Mouse (Mus musculus) left cerebral cortex, postnatal 4 days (tissue): ENCODE results near the gene Sh3gl3. TPM values are rescaled to one million over a fixed set of nuclear protein-coding genes. Genes with fewer than 3 reads are reported as not detected.
A peak's percentile ranks its signal among the peaks of the same experiment; 100 is the strongest.

Experiments used
- DNase-seq: peaks from one replicate; pipeline ENCODE4 v3.0.0-alpha.2; 2022
- intact Hi-C: fragments of 180-260 bp; cut with DNase I; formaldehyde crosslinking; loops from one replicate; pipeline ENCODE4 v1.15.1; 2025
- total RNA-seq, 2 experiments: library from RNA; stranded (reverse); gene quantifications; 2 replicates each; pipeline ENCODE4 v1.2.3; 2021

Sh3gl3 gene
- total RNA-seq, 2 experiments from 2014 or later: 64.2 to 67.2 TPM

DNA sequence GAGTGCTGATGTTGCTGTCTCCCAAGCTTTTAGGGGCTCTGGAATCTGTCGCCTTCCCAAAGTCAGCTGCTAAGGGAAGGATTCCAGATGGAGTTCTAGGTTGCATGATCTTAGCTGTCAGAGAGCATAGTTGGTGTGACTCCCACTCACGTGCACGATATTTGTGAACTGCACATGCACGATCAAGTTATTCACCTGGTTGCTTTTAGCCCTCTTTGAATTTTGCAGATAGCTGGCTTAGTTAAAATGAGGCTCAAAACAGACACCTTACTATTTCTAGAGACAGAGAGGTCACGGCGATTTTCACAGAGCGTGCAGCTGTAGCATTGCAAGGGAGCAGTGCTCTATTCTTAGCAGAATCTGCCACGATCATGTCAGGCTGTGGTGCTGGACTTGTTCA is 108.4 kb downstream of the Sh3gl3 start:
- DNase-seq: no peak
- intact Hi-C loops: no loop called here

DNA sequence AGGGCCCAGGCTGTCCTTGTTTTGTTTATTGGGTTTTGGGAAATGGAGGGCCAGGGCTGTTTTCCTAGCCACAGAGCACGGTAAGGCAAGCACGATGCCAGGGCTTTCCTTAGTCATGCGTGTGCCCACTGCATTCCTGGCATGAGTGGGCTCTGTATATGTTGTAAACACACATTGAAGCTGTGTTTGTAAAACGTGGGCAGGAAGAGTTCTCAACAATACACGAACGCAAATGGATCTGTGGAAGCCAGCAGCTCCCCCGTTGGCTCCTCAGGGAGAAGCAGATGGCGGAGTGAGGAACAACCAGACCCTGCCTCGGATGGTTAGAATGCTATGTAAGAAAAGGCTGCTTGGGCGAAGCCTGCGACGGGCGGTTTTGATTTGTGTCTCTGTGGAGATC is 108.8 kb downstream of the Sh3gl3 start:
- DNase-seq: no peak
- intact Hi-C loops: no loop called here

DNA sequence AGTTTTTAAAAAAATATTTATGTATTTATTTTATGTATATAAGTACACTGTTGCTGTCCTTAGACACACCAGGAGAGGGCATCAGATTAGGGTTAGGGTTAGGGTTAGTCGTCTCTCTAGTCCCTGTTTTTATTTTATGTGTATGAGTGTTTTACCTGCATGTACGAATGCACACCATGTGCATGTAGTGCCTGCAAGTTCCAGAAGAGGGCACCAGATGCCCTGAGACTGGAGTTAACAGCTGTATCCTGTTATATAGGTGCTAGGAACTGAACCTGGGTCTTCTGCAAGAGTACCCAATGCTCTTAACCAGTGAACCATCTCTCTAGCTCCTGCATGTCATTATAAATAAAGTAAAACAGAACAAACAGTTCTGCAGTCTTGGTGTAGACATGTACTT is 113.6 kb downstream of the Sh3gl3 start:
- intact Hi-C loops: no loop called here
- DNase-seq: no peak

DNA sequence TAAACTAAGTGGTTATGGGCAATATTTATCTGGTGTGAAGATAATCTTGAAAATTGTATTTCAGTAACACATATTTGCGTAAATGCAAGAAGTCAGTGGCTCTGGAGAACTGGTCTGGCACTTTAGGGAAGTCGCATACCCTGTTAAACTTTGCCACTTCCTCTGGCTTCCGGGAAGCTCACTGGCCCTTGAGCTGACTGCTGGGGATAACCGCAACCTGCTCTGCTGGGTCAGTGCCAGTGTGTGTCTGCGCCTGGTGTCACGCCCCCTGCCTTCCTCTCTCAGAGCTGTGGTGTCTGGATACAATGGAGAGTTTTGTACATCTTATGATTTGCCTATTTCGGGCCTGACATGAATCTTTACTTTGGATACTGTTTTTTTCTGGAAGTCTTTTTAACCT is 119.8 kb downstream of the Sh3gl3 start:
- peak; percentile 82 for DNase-seq
- intact Hi-C loops: no loop called here

DNA sequence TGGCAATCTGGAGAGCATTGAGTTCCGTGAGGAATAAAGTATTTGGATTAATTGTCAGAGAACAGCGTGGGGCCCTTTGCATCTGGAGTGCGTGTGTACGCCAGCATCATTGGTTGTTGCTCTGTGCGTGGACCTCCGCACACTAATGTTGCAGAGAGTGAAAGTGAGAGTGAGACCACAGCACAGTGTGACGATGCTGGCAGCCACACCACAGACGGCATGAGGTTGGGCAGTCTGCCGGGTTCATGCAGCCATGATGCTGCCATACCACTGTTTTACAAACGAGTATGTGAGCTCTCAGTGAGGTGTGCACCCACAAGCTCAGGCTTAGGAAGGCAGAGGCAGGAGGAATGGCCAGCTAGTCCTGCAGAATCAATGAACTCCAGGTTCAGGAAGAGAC is 120.4 kb downstream of the Sh3gl3 start:
- intact Hi-C loops: no loop called here
- peak; percentile 59 for DNase-seq

DNA sequence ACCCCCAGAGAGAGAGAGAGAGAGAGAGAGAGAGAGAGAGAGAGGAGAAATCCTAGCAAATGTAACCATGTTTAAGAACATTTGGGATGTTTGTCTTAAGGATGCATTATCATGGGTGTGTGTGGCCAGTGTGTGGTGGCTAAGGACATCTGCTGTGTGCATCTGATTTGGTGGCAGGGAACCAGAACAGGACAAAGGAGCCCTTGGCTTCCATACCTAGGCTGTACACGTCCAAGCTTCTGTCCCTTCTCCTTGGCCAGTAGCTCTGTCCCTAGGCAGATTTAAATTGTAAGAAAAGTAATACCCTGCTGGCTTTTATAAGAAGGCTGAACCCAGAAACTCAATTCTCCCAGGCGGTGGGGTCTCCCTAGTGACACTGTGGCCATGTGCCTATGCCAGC is 121.0 kb downstream of the Sh3gl3 start:
- no peak for DNase-seq
- intact Hi-C loops: no loop called here

DNA sequence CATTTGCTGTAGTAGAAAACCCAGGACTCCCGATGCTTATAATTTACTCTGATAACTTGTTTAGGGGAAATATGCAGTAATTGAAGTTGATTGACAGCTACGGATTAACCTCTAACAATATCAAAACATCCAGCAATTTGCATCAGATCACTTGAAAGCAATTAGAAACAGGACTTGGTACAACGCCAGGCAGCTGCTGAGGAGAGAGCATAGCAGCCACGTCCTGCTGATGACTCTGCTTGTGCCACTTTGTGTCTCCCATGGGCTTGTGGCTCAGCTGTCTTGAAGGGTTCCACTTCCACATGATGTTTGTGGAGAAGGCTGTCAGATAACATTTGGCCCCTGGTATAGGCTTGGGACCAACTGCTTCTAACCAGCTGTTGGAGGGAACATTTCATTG is 134.8 kb downstream of the Sh3gl3 start:
- DNase-seq: no peak
- intact Hi-C loops: no loop called here

DNA sequence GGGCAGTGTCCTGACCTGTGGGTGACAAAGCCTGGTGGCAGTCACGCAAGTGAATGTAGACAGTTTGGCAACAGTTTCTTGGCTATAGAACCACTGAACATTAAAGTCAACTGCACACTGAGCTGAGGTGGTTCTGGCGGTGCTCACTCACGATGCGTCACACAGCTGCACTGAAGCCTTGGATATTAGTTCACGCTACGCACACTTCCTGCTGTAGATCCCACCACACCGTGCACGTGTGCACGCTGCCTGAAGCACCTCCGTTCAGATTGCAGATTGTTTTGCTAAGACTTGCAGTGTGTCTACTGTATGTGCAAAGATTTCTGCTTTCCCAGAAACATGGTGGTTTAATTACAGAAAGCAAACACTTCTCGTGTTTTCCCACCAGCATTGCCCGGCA is 144.9 kb downstream of the Sh3gl3 start:
- no peak for DNase-seq
- intact Hi-C loops: no loop called here

DNA sequence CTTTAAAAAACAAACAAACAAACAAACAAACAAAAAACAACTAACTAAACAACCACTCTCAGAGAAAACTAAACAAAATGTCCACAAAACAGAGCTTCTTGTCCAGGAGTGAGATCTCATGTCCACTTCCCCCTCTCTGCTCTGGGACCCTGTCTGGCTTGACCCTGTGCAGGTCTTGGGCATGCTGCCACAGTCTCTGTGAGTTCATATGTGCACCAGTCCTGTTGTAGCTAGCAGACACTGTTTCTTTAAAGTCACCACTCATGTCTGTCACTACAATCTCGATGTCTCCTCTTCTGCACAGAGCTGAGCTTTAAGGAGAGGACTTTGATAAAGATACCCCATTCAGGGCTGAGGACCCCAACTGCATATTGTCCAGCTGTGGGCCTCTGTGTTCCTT is 153.0 kb downstream of the Sh3gl3 start:
- intact Hi-C loops: no loop called here
- DNase-seq: no peak

DNA sequence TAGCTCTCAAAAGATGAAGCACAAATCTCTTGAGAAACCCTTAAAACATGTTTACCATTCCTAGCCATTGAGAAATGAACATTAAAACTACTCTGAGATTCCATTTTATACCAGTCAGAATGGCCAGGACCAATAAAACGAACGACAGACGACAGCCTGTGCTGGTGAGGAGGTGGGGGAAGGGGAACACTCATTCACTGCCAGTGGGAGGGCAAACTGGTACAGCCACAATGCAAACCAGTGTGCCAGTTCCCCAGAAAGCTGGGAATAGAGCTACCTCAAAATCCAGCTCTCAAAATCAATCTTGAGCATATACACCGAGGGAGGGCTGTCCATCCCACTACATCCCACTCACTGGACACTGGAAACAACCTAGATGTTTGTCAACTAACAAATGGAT is 153.6 kb downstream of the Sh3gl3 start:
- intact Hi-C loops: no loop called here
- DNase-seq: peak; percentile 30

DNA sequence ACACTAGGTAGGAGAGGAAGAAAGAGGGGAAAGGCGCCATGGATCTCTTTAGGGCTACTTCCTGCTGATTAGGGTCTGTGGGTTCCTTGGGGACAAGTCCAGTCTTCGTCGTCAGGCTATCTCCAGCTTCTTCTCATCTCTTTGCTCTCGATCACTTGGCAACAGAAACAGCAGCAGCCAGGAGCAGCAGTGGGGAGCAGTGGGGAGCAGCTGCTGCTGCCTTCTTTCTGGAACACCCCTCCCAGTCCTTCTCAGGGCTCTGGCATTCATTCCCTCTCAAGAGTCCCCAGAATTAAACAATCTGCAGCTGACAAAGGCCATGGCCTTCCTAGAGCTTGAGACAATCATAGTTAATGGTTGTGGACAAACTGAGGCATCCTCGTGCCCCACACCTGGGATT is 154.2 kb downstream of the Sh3gl3 start:
- DNase-seq: peak; percentile 19
- intact Hi-C loops: no loop called here

DNA sequence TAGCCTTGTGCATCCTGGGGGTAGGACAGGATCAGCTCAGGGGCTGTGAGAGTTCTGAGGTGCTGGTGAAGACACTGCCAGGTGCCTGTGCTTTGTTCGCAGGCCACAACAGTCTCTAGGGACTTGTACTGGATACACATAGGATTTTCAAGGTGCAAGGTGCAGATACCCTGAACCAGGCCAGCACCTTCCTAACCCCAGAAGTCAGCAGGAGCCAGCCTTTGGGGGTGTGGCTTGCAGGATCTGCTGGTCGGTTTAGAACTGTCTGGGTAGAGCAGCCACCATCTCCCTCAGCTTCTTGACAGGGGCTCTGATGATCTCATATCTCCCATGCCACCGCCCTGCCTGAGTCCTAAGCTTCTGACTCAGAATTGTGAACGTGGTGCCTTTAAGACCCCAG is 156.2 kb downstream of the Sh3gl3 start:
- intact Hi-C loops: no loop called here
- no peak for DNase-seq

DNA sequence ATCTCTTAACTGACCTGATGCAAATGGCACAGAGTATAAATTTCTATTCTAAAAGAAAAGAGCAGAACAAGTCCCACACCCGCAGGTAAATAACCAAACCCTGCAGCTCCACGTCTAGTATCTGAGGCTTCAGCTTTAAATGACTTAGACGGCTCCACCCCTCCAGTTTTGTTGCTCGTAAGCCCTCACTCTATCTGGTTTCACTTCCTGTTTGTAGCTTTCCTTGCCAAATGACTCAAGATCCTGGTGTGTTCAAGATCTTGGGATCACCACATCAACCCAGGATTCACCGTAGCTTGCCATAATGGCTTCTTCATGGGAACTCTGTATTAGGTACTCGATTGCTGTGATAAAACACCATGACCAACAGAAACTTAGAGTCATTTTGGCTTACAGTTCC is 157.2 kb downstream of the Sh3gl3 start:
- DNase-seq: no peak
- intact Hi-C loops: no loop called here

DNA sequence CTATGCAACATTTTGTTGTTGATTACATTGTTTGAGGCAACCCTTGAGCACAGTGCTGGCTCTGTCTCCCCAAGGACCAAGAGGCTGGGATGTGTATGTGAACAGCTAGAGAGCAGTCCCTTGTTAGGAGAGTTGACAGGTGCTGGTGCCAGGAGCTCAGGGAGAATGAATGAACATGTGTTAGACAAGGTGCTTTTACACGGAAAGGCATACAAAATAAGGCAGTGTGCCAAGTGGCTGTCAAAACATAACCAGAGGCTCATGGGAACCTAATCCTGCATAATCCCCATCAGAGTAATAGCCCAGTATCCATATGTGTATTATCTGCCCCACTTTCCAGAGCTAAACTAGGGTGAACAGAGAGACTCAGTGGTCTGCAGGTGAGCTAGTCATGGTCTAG is 160.4 kb downstream of the Sh3gl3 start:
- intact Hi-C loops: no loop called here
- DNase-seq: peak; percentile 26

DNA sequence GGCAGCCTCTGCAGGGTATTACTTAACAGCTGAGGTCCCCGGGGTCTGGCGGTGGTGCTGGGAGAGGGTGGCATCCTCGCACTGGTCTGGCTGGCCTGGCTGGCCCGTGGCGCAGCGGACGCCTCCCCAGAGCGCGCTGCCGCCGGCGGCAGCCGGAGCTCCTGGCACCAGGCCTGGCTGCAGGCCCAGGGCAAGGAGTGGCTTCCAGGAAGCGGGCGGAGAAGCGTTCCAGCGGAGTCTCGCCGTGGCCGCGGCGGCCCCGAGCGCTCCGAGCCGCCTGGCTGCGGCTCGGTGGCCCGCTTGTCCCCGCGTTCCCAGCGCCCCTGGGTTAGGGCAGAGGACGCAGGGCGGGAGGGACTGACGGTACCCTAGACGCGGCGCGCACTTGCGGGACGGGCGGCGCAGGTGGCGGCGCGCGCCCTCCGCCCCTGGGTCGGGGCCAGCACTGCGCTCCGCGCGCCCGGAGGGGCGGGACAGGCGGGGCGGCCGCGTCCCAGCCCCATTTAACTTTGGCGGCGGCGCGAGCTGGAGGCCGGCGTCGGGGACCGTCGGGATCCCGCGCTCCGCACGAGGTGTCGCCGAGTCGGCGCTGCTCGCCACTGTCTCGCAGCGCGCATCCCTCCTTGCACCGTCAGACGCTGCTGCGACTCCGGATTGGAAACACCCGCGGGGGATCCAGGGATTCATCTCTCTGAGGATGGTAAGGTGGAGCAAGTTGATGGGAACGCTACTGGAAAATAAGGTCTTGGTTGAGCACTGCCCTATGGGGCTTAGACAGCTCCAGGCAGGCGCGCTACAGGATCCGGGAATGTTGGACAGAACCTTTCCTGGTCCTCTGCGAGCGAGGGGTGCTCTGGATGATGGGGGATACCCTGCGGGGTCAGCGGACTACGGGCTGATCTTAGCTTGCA is 161.8 kb downstream of the Sh3gl3 start, which contains the start of gene Adamtsl3:
TSS of gene Adamtsl3 (plus strand) at position 484 of the 911 bp plus-strand sequence.
- DNase-seq: peak; percentile 78
- intact Hi-C loops: no loop called here

DNA sequence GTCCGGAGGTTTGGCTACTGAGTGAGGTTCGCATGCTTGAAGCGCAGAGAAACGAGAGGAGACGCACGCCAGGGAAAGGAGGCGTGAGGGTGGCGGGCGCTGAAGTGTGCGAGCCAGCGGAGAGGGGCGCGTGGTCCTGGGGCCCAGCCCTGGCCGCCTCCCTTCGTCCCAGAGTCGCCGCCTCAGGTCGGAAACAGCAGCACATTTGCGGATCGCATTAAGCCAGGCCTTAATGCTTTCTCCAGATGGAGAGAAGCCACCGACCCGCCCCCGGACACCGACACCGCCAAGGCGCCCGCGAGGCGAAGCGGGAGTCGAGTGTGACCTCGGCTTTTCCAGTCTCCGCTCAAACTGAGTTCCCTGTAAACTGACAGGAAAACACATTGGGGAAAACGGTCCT is 162.5 kb downstream of the Sh3gl3 start:
- DNase-seq: peak; percentile 61
- intact Hi-C loops: no loop called here

DNA sequence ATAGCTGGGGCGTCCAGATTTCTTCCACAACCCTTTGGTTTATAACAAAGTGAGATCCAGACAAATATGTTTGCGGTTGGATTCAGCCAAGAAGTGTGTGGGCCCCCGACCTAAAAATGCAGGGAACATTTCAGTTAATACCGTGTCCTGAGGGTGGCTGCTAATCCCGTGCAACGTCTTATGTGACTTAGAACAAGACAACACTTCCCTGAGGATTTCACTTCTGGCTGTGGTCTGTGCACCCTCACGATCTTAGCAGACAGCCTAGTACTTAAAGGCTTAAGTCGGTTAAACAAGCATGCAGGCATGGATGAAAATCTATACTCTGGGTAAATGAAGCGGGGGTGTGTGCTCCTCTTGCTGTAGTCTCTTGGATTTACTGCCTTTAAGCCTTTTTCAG is 164.5 kb downstream of the Sh3gl3 start:
- intact Hi-C loops: no loop called here
- DNase-seq: no peak

DNA sequence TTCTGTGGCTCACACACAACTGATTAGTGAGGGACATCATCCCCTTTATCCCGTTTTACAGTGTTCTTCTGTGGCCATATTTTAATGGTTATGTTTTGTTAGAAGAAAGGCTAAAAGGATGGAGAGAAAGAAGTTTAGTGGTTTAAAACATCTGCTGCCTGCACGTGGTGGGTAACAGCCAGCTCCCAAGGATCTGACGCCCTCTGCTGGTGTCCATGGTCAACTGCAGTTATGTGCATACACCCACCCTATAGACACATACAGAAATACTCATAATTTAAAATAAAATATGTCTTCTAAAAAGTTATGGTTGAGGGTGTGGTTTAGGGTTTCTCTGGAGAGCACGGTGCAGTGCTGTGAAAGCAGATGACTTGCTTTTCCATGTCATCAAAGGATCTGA is 164.9 kb downstream of the Sh3gl3 start:
- intact Hi-C loops: no loop called here
- DNase-seq: no peak

DNA sequence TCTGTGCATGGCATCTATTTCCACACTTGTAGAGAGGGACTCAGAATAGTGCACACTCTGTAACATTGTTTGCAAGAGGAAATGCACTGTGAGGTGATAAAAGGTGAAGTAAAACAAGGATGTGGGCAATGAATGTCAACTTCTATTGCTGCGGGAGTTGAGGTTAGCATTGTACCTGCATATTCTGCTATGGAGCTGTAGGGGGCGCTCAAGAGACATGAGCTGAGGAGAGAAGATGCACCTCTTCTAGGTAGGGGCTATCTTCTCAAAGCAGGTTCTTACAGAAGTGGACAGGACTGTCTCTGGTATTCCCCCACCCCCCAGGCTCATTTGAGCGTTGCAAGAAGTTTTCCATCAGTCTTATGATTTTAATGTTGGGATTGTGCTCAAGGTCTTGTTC is 165.6 kb downstream of the Sh3gl3 start:
- intact Hi-C loops: no loop called here
- DNase-seq: no peak

DNA sequence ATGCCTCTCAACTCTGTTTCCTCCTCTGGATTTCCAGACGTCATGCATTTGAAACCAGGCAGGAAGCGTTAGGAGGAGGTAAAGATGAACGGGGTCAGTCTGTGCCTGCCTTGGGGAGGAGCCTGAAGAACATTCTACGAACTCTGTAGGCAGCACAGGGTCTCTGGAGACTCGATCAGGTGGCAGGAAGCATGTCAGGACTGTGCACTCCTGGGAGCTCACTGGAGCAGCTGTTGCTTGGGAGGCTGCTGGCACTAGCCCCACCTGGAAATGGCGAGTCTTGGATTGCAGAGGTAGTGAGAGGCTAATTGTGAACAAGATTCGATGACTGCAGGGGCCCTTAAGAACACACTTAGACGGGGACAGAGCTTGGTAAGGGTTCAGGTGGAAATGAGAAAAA is 167.8 kb downstream of the Sh3gl3 start:
- intact Hi-C loops: no loop called here
- DNase-seq: no peak

DNA sequence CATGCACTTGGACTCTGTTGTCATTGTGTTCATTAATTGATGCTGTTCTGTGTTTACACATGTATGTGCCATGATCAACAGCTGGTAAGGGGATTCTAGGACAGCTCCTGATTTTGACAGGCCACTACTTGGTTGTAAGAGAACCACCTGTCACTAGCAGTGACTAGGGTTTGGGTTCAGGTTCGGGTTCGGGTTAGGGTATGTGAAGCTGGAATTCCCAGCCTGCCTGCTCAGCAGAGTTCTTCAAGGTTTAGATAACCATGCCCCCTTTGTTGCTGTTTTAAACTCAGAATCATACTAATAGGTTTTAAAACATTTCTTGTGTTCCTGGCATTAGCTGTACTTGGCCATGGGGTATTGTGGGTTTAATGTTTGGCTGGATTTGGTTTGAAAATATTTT is 173.1 kb downstream of the Sh3gl3 start:
- no peak for DNase-seq
- intact Hi-C loops: no loop called here

DNA sequence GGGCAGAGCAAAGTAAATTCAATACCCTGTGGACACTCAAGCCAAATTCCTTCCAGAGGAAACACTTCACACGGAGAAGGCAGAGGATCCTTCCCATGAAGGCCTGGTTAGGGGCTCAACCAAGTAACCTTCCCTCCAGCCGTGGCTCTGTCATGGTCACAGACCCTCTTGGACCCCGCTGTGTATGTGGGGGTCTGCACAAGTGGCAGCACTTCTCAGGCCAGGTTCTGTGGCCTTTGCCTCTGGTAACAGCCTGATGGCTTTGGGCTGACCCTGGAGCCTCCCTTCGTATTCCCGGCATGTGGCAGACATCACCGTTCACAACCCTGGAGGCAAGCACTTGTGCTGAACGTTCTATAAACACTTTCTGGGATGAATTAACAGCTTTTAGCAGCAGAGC is 176.2 kb downstream of the Sh3gl3 start:
- intact Hi-C loops: no loop called here
- DNase-seq: no peak

DNA sequence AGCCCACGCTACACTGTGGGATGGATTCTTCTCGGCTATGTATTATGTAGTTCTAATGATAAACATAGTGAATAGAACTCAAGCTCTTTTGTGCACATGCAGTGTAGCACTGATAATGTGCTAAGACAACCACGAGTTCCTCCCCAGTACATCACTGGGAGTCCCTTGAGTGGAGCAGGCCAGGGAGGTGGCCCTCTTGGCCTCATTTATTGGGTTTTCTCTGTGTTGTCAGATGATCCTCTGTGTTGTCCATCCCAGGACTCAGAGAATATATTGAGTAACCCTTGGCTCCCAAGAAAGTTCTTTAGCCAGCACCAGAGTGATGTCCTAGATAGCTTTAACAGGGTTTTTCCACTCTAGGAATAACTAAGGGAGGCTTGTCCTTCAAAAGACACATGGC is 176.8 kb downstream of the Sh3gl3 start:
- intact Hi-C loops: no loop called here
- DNase-seq: no peak
